Mouse (Mus musculus): ENCODE measurements around the gene BC028528. TPM values are rescaled to one million over a fixed set of nuclear protein-coding genes. Genes with fewer than 3 reads are reported as not detected.
A peak's percentile ranks its signal among the peaks of the same experiment; 100 is the strongest.
"Not testable (repeated sequence)": the region's sequence is repeated elsewhere in the genome, so short reads cannot be mapped to it uniquely, and the experiment has no call there.

BC028528 gene
- polyA plus RNA-seq, 1 experiment from 2014 or later: 8.6 TPM

GRCm38 (mm10) chr3:95893606-95894316 lies 2.0 kb upstream of the BC028528 start, which contains the start of gene Aph1a:
Aph1a (plus strand) TSS chr3:95893969.
- H3K9ac ChIP-seq: peak within 1 kb of the TSS; percentile 82

DNA sequence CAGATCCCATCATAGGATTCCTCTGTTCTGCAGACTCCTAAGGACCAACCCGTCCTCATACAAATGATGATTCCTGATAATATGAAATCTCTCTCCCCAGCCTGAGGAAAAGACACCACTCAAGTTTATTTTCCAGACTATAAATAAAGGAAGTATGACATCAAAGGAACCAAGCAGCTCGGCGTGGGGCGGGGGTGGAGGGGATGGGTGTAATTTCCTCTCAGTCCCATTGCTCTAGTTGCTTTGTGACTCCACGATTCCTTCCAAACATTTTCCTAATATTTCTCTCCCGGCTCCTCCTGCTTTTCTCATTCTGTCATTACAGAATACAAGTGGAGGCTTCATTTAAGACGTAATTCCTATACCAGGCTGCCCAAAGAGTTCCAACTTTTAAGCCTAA lies 1.3 kb upstream of the BC028528 start:
- peak overlapping the region; percentile 59 for H3K9ac ChIP-seq
- ATAC-seq (ENCODE audit: low read depth) (no peak), DNase-seq (no peak)
- H3K9me3 ChIP-seq (replicated peaks): no peaks in the 10 kb centered on the region
- peak overlapping the region; percentile 66 for H3K4me2 ChIP-seq
- H3K4me1 ChIP-seq (replicated peaks): peaks cover 43% of the 10 kb centered on the region
- 0 out of 2 replicates have a peak, but pooled peaks cover 6% of the 10 kb centered on the region for H3K36me3 ChIP-seq
- 0 out of 2 replicates have a peak overlapping the region, but pooled peaks have one; percentile 24 for H3K27ac ChIP-seq
- WGBS (ENCODE audit: insufficient replicate concordance): 14% methylated on average over 7 of the region's 7 CpGs
- peak overlapping the region; percentile 72 for H3K4me3 ChIP-seq (replicated peaks)
- H3K27me3 ChIP-seq: no peaks in the 10 kb centered on the region

More at GRCm38 (mm10) chr3:95893606-95894316, 2.0 kb upstream of the BC028528 start, which contains the start of gene Aph1a:
- ATAC-seq (ENCODE audit: low read depth) (peak; percentile 98), DNase-seq (peak; percentile 96)
- Histone ChIP-seq H3K27ac (peak within 1 kb of the TSS; percentile 73), H3K4me3 (replicated peaks) (peak within 1 kb of the TSS; percentile 72), H3K4me1 (replicated peaks) (peaks cover 43% of the 10 kb centered on the region), H3K4me2 (peak within 1 kb of the TSS; percentile 75)
- WGBS (ENCODE audit: insufficient replicate concordance): 1% methylated on average over 26 of the region's 43 CpGs
- H3K36me3 ChIP-seq; H3K9me3 ChIP-seq (replicated peaks); H3K27me3 ChIP-seq: not testable (repeated sequence)

GRCm38 (mm10) chr3:95892066-95893052 lies 554 bp upstream of the BC028528 start:
- no peaks in the 10 kb centered on the region for H3K9me3 ChIP-seq (replicated peaks)
- 0 out of 2 replicates have a peak, but pooled peaks cover 6% of the 10 kb centered on the region for H3K36me3 ChIP-seq
- H3K27ac ChIP-seq: peak overlapping the region; percentile 44
- 29% methylated on average over 11 of the region's 11 CpGs for WGBS (ENCODE audit: insufficient replicate concordance)
- peak overlapping the region; percentile 36; the same call in 1 of the 2 replicates for H3K9ac ChIP-seq
- peak overlapping the region; percentile 66 for H3K4me2 ChIP-seq
- DNase-seq (no peak), ATAC-seq (ENCODE audit: low read depth) (no peak)
- H3K27me3 ChIP-seq: no peaks in the 10 kb centered on the region
- H3K4me1 ChIP-seq (replicated peaks): peaks cover 43% of the 10 kb centered on the region
- H3K4me3 ChIP-seq (replicated peaks): peak overlapping the region; percentile 20; the same call in 1 of the 2 replicates

GRCm38 (mm10) chr3:95889664-95890063 lies 2.1 kb downstream of the BC028528 start:
- 68% methylated on average over 3 of the region's 3 CpGs for WGBS (ENCODE audit: insufficient replicate concordance)
- H3K36me3 ChIP-seq: no peaks in the 10 kb centered on the region
- H3K9me3 ChIP-seq (replicated peaks): no peaks in the 10 kb centered on the region
- no peak overlapping the region for H3K9ac ChIP-seq
- no peaks in the 10 kb centered on the region for H3K27me3 ChIP-seq
- peaks cover 32% of the 10 kb centered on the region for H3K4me1 ChIP-seq (replicated peaks)
- DNase-seq (no peak), ATAC-seq (ENCODE audit: low read depth) (no peak)
- H3K4me3 ChIP-seq (replicated peaks): no peak overlapping the region
- no peak overlapping the region for H3K4me2 ChIP-seq
- no peak overlapping the region for H3K27ac ChIP-seq

- no peak overlapping the region for H3K27ac ChIP-seq
- no peak for ATAC-seq (ENCODE audit: low read depth)
- H3K4me1 ChIP-seq (replicated peaks): peaks cover 26% of the 10 kb centered on the region
- H3K36me3 ChIP-seq: no peaks in the 10 kb centered on the region
- H3K9me3 ChIP-seq (replicated peaks): no peaks in the 10 kb centered on the region
- no peak for DNase-seq
- H3K4me3 ChIP-seq (replicated peaks): no peak overlapping the region
- no peak overlapping the region for H3K9ac ChIP-seq
- H3K4me2 ChIP-seq: no peak overlapping the region
- peaks cover 9% of the 10 kb centered on the region for H3K27me3 ChIP-seq
- WGBS (ENCODE audit: insufficient replicate concordance): 68% methylated on average over 4 of the region's 4 CpGs
Measured at GRCm38 (mm10) chr3:95887596-95887995, 4.2 kb downstream of the BC028528 start.

- peaks cover 22% of the 10 kb centered on the region for H3K4me1 ChIP-seq (replicated peaks)
- no peaks in the 10 kb centered on the region for H3K36me3 ChIP-seq
- no peak overlapping the region for H3K9ac ChIP-seq
- H3K9me3 ChIP-seq (replicated peaks): no peaks in the 10 kb centered on the region
- peaks cover 28% of the 10 kb centered on the region for H3K27me3 ChIP-seq
- H3K4me3 ChIP-seq (replicated peaks): no peak overlapping the region
- no peak overlapping the region for H3K4me2 ChIP-seq
- ATAC-seq (ENCODE audit: low read depth) (no peak), DNase-seq (no peak)
- no peak overlapping the region for H3K27ac ChIP-seq
- WGBS (ENCODE audit: insufficient replicate concordance): 74% methylated on average over 5 of the region's 5 CpGs
Measured at GRCm38 (mm10) chr3:95884400-95884799, 7.4 kb downstream of the BC028528 start.

- peaks cover 28% of the 10 kb centered on the region for H3K27me3 ChIP-seq
- DNase-seq: no peak
- H3K27ac ChIP-seq: no peak overlapping the region
- peak overlapping the region; percentile 56 for H3K4me3 ChIP-seq (replicated peaks)
- no peak for ATAC-seq (ENCODE audit: low read depth)
- H3K36me3 ChIP-seq: no peaks in the 10 kb centered on the region
- peak overlapping the region; percentile 92 for H3K4me2 ChIP-seq
- H3K9ac ChIP-seq: peak overlapping the region; percentile 59
- H3K9me3 ChIP-seq (replicated peaks): no peaks in the 10 kb centered on the region
- 2% methylated on average over 24 of the region's 24 CpGs for WGBS (ENCODE audit: insufficient replicate concordance)
- H3K4me1 ChIP-seq (replicated peaks): peaks cover 22% of the 10 kb centered on the region
Measured at GRCm38 (mm10) chr3:95882816-95883425, 8.9 kb downstream of the BC028528 start.

GRCm38 (mm10) chr3:95881979-95882815 lies 9.6 kb downstream of the BC028528 start, which contains the start of gene Ciart:
Ciart (minus strand) TSS chr3:95882251.
- Histone ChIP-seq H3K27ac (no peak within 1 kb of the TSS), H3K4me1 (replicated peaks) (peaks cover 22% of the 10 kb centered on the region)
- WGBS (ENCODE audit: insufficient replicate concordance): 1% methylated on average over 66 of the region's 66 CpGs

DNA sequence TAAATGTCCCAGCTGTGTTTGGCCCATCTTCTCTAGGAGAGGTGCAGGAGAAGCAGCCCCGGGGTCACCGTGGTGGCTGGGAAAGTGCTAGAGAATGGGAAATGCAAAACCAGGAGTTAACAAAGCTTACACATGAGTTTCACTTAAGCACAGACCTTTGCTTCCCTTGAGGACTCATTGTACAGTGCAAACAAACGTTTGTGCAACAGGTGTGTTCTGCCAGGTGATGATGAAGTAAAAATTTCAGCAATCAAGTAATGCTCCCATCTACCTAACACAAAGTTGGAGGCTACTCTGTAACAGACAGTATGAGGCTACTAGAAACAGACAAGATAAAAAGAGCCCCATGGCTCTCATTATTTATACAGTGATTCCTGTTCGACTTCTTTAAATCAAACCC lies 12.7 kb downstream of the BC028528 start:
- no peak overlapping the region for H3K27ac ChIP-seq
- no peaks in the 10 kb centered on the region for H3K9me3 ChIP-seq (replicated peaks)
- no peak overlapping the region for H3K4me3 ChIP-seq (replicated peaks)
- H3K27me3 ChIP-seq: peaks cover 23% of the 10 kb centered on the region
- whole genome bisulfite sequencing (ENCODE audit: insufficient replicate concordance): 81% methylated on average over 4 of the region's 4 CpGs
- no peak for DNase-seq
- ATAC-seq (ENCODE audit: low read depth): no peak
- no peaks in the 10 kb centered on the region for H3K36me3 ChIP-seq
- H3K9ac ChIP-seq: no peak overlapping the region
- H3K4me1 ChIP-seq (replicated peaks): peaks cover 37% of the 10 kb centered on the region
- H3K4me2 ChIP-seq: no peak overlapping the region

More at GRCm38 (mm10) chr3:95881979-95882815, 9.6 kb downstream of the BC028528 start, which contains the start of gene Ciart:
- peak; percentile 94 for ATAC-seq (ENCODE audit: low read depth)
- Histone ChIP-seq H3K9ac (peak within 1 kb of the TSS; percentile 59), H3K4me3 (replicated peaks) (peak within 1 kb of the TSS; percentile 56), H3K27me3 (peaks cover 28% of the 10 kb centered on the region), H3K4me2 (peak within 1 kb of the TSS; percentile 92), H3K36me3 (no peaks in the 10 kb centered on the region), H3K9me3 (replicated peaks) (no peaks in the 10 kb centered on the region)
- DNase-seq: peak; percentile 86

- peaks cover 46% of the 10 kb centered on the region for H3K4me1 ChIP-seq (replicated peaks)
- peak overlapping the region; percentile 58 for H3K27ac ChIP-seq
- 61% methylated on average over 7 of the region's 7 CpGs for WGBS (ENCODE audit: insufficient replicate concordance)
- DNase-seq (no peak), ATAC-seq (ENCODE audit: low read depth) (no peak)
- peak overlapping the region; percentile 86 for H3K9ac ChIP-seq
- H3K4me2 ChIP-seq: peak overlapping the region; percentile 81
- H3K27me3 ChIP-seq: no peaks in the 10 kb centered on the region
- H3K36me3 ChIP-seq: peaks cover 26% of the 10 kb centered on the region
- peak overlapping the region; percentile 74 for H3K4me3 ChIP-seq (replicated peaks)
- no peaks in the 10 kb centered on the region for H3K9me3 ChIP-seq (replicated peaks)
Measured at GRCm38 (mm10) chr3:95872048-95872447, 19.8 kb downstream of the BC028528 start.
